Mouse (Mus musculus): ENCODE results near the gene Hoxc11. TPM values are rescaled to one million over a fixed set of nuclear protein-coding genes. Genes with fewer than 3 reads are reported as not detected.

Hoxc11 gene
- polyA plus RNA-seq, 1 experiment from 2014 or later: not detected

DNA sequence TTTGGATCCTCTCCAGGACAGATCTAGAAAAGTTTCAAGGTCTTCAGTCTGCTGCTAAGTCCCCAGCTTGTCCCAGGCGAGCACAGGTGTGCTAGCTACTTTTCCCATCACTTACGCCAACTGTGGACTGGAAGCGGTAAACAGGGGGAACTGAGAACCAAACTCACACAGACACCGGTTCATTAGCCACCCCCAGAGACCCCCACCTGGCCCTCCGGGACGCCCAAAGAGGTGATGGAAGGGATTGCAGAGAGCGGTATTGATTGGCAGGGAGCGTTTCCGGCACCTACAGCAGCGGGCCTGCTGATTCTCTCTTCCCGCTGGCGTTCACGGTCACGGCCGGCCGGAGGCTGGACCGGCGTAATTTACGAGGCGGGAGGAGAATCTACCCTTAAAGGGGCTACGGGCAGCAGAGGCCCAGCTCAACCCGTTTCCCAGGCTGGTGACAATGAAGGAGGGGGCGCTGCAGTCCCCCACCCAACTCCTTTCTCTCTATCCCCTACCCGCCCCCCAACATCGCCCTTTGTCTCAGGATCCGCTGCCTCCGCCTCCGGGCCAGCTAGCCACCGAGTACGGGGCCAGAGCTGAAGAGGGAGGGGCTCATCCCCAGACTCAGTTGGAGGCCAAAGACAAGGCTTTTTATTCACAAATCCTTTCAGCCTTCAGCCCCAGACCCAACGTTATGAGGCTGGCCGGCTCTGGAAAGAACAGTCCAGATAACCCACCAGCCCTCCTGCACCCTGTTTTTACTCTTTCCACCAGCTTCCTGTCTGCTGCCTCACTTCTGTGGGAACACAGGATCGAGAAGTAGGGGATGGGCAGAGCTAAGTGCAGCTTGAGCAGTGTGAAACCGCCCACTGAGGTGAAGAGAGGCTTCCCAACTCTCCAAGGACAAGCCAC lies 14.7 kb upstream of the Hoxc11 start:
- DNase-seq: no peak
- no peaks in the 10 kb centered on the region for H3K36me3 ChIP-seq
- no peak overlapping the region for H3K27ac ChIP-seq
- H3K9ac ChIP-seq: no peak overlapping the region
- WGBS (ENCODE audit: insufficient replicate concordance): 3% methylated on average over 34 of the region's 34 CpGs
- no peak overlapping the region for H3K4me2 ChIP-seq
- H3K4me3 ChIP-seq (replicated peaks): no peak overlapping the region
- H3K4me1 ChIP-seq (replicated peaks): no peaks in the 10 kb centered on the region
- no peaks in the 10 kb centered on the region for H3K9me3 ChIP-seq (replicated peaks)
- H3K27me3 ChIP-seq: peaks cover 100% of the 10 kb centered on the region
- no peak for ATAC-seq (ENCODE audit: low read depth)

DNA sequence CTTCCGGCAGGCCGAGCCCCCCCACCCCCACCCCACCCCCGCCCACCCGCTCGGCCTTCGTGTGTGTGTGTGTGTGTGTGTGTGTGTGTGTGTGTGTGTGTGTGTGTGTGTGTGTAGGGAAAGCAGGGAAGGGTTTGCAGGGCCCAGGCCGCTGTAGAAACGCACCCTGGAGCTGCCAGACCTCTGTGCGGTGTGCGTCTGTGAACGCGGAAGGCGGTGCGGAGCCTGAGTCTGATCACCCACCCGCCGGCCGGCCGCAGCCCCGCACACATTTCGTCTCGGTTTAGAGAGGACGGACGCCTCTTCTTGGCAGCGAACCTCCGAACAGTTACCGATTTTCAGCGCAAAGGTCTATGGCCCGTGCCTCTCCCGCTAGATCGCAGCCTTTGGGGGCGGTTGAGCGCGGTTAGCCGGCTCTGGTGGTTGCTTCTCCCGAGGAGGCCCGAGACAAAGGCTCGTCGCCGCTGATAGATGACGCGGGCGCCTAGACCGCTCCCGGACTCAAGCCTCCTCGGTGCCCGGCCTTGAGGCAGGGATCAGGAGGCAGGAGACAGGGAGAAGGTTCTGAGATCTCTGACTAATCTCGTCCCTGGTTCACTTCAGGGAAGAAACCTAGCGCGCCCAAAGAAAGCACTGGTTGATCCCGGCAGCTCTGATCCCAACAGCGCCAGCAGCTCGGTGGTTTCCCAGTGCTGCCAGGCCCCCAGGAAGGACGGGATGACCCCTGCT lies 11.3 kb upstream of the Hoxc11 start:
- H3K27me3 ChIP-seq: peaks cover 100% of the 10 kb centered on the region
- DNase-seq (no peak), ATAC-seq (ENCODE audit: low read depth) (no peak)
- no peak overlapping the region for H3K4me2 ChIP-seq
- H3K4me3 ChIP-seq (replicated peaks): no peak overlapping the region
- H3K27ac ChIP-seq: no peak overlapping the region
- no peaks in the 10 kb centered on the region for H3K9me3 ChIP-seq (replicated peaks)
- no peaks in the 10 kb centered on the region for H3K4me1 ChIP-seq (replicated peaks)
- H3K9ac ChIP-seq: no peak overlapping the region
- 1% methylated on average over 52 of the region's 53 CpGs for WGBS (ENCODE audit: insufficient replicate concordance)
- no peaks in the 10 kb centered on the region for H3K36me3 ChIP-seq

DNA sequence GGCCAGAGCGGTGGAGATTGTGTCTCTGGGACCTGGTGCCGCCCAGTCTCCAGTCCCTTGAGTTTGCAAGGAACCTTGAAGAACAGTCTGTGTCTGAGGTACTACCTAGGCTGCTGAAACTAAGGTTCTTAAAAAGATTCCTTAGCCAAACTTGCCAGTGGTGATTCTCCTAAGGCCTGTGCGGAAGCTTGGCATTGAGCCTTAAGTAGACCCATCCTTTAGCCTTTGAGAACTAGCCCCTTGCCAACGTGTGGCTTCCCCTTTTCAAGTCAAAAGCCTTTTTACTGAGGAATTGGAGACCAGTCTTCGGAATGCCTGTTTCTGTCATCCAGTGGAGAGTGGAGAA lies 10.8 kb upstream of the Hoxc11 start:
- no peak overlapping the region for H3K4me3 ChIP-seq (replicated peaks)
- no peak for ATAC-seq (ENCODE audit: low read depth)

DNA sequence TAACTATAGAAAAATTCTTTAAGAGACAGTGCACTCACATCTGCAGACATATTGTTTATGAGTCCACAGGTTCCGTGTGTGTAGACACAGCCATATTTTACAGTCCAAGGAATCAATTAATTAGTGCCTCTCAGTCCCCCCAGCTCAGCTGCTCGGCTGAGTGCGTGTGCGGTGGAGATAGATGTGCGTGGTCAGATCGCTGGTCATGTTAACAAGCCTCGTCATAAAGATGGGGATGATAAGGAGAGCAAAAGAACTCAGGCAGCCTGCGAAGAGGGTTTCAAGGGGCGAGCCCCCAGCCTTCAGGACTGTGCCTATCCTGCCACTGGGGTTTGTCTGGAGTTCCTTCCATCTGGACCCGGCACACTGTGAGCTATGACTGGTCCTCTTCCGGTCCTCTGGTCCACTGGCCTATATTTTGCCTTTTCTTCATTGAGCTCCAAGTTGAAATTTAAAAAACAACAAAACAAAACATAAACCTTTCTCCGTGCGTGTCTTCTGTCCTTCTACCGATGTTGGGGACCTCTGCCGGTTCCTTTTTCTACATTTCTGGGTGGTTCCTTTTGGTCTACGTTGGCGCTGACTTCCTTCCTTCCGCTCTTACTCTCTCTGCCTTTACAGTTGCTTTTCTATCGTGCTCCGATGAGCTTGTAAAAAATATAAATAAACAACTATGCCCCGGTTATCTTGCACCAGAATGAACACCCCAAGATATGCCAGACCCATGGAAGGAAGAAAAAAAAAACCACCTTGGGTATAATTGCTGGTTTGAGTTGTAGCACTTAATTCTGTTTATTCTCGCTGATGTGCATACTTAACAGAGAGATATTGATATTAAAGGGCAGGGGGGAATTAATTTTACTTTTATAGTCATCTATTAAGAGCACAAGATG lies 8.8 kb upstream of the Hoxc11 start:
- Histone ChIP-seq H3K4me1 (replicated peaks) (no peaks in the 10 kb centered on the region), H3K4me3 (replicated peaks) (no peak overlapping the region), H3K9ac (no peak overlapping the region), H3K36me3 (no peaks in the 10 kb centered on the region), H3K9me3 (replicated peaks) (no peaks in the 10 kb centered on the region), H3K27ac (no peak overlapping the region), H3K4me2 (no peak overlapping the region), H3K27me3 (peaks cover 100% of the 10 kb centered on the region)
- no peak for DNase-seq
- no peak for ATAC-seq (ENCODE audit: low read depth)
- 7% methylated on average over 22 of the region's 22 CpGs for WGBS (ENCODE audit: insufficient replicate concordance)

More for the DNA sequence above, 10.8 kb upstream of the Hoxc11 start:
- WGBS (ENCODE audit: insufficient replicate concordance): 4% methylated on average over 5 of the region's 5 CpGs
- H3K4me1 ChIP-seq (replicated peaks): no peaks in the 10 kb centered on the region
- H3K36me3 ChIP-seq: no peaks in the 10 kb centered on the region
- peaks cover 100% of the 10 kb centered on the region for H3K27me3 ChIP-seq
- H3K9ac ChIP-seq: no peak overlapping the region
- H3K4me2 ChIP-seq: no peak overlapping the region
- H3K27ac ChIP-seq: no peak overlapping the region
- H3K9me3 ChIP-seq (replicated peaks): no peaks in the 10 kb centered on the region
- DNase-seq: no peak

DNA sequence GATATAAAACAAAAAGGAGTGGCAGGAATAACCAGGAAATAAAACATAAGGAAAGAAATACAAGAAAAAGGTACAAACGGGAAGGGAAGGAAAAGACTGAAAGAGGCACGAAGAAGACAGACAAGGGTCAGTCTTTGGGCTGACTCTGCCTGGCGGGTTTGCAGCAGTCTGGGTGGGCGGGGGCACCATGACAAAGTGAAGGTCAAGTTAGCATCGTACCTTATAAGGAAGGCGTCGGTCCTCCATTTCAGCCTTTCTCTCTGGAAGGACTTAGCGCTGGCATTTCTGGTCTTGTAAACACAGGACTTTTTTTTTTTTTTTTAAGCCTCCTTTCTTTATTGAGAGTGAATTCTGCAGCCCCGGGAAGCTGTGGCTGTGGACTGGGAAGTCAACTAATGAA lies 7.0 kb upstream of the Hoxc11 start:
- Histone ChIP-seq H3K4me2 (no peak overlapping the region), H3K36me3 (no peaks in the 10 kb centered on the region), H3K9me3 (replicated peaks) (no peaks in the 10 kb centered on the region), H3K9ac (no peak overlapping the region), H3K4me1 (replicated peaks) (no peaks in the 10 kb centered on the region), H3K4me3 (replicated peaks) (no peak overlapping the region), H3K27me3 (peaks cover 100% of the 10 kb centered on the region), H3K27ac (no peak overlapping the region)
- DNase-seq (no peak), ATAC-seq (ENCODE audit: low read depth) (no peak)
- WGBS (ENCODE audit: insufficient replicate concordance): 2% methylated on average over 9 of the region's 9 CpGs

DNA sequence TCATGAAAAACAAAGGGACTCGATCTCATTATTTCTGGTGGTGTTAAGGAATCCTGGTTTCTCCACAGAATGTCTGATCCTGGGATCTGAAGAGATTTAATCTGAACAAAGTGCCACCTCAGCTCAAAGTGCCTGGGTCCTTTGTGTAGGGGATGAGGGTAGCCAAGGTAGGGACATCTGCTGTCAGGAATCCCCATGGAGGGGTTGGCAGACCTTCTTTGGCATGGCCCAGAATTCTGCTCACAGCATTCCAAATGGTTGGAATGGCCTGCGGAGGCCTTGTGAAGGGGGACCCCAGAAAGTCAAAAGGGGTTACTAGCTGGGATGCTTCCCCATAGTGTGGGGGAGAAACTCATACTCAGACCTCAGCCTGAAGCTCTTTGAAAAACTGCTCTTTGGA lies 5.4 kb upstream of the Hoxc11 start:
- Histone ChIP-seq H3K9me3 (replicated peaks) (no peaks in the 10 kb centered on the region), H3K9ac (no peak overlapping the region), H3K36me3 (no peaks in the 10 kb centered on the region), H3K4me2 (no peak overlapping the region), H3K27ac (no peak overlapping the region), H3K4me3 (replicated peaks) (no peak overlapping the region), H3K4me1 (replicated peaks) (no peaks in the 10 kb centered on the region), H3K27me3 (peaks cover 100% of the 10 kb centered on the region)
- ATAC-seq (ENCODE audit: low read depth): no peak
- no peak for DNase-seq
- WGBS (ENCODE audit: insufficient replicate concordance): 8% methylated on average over 2 of the region's 2 CpGs

DNA sequence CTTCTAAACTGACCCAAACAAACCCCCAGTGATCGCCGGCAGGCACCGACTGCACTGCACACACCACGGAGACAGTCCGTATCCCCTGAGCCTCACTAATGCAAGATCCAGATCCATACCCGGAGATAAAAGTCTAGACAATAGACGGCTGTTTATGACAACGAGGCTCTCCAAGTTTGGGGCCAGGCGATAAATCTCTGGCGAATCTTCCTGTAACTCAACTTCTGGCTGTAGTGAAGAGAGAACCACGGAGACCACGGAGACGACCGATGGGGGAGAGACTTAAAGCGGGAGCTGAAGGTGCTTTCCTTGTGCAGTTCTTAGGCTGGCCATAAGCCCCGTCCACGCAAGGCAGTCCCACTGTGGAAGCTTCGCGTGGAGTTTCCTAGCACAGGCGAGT lies 4.5 kb upstream of the Hoxc11 start:
- Histone ChIP-seq H3K27ac (no peak overlapping the region), H3K9ac (no peak overlapping the region), H3K4me1 (replicated peaks) (no peaks in the 10 kb centered on the region), H3K9me3 (replicated peaks) (no peaks in the 10 kb centered on the region), H3K4me3 (replicated peaks) (no peak overlapping the region), H3K36me3 (no peaks in the 10 kb centered on the region), H3K27me3 (peaks cover 100% of the 10 kb centered on the region), H3K4me2 (no peak overlapping the region)
- DNase-seq (no peak), ATAC-seq (ENCODE audit: low read depth) (no peak)
- WGBS (ENCODE audit: insufficient replicate concordance): 2% methylated on average over 20 of the region's 20 CpGs

DNA sequence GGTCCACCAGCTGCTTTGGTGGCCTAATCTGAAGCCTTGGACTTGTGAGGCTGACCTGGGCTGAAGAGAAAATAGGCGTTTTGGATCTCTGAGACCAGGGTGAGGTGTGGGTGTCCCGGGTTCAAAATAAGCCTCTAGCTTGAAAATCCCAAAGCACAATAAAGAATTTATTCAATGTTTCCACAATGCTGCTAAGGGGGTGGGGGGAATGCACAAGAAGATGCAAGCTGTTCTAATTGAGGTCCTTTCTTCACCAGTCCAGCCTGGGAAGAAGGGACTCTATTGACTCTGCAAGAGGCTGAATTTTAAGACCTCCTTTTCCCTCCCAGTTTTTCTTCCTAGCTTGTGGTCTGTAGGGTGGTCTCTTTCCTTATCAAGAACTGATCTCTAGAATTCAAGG lies 3.4 kb upstream of the Hoxc11 start:
- peaks cover 100% of the 10 kb centered on the region for H3K27me3 ChIP-seq
- ATAC-seq (ENCODE audit: low read depth) (no peak), DNase-seq (no peak)
- no peak overlapping the region for H3K9ac ChIP-seq
- H3K9me3 ChIP-seq (replicated peaks): no peaks in the 10 kb centered on the region
- H3K4me2 ChIP-seq: no peak overlapping the region
- H3K4me3 ChIP-seq (replicated peaks): no peak overlapping the region
- WGBS (ENCODE audit: insufficient replicate concordance): 7% methylated on average over 2 of the region's 2 CpGs
- H3K36me3 ChIP-seq: no peaks in the 10 kb centered on the region
- no peaks in the 10 kb centered on the region for H3K4me1 ChIP-seq (replicated peaks)
- no peak overlapping the region for H3K27ac ChIP-seq

DNA sequence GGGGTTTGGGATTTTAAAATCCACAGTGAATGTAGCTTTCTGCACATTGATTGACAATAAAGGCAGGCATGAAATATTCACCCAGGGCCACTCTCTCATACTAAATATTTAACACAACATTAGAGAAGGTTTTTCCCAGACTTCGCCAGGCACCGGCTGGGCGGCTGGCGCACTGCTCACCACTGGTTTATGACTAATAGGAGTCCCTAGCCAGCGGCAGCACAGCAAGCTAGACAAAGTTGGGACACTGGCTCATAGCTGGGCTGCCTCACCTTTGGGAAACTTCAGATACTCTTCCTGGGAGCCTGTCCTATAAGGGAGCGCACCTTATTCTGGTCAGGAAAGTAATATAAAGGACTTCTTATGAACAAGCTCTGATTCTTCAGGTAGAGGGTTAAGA lies 666 bp upstream of the Hoxc11 start:
- no peak overlapping the region for H3K27ac ChIP-seq
- ATAC-seq (ENCODE audit: low read depth) (no peak), DNase-seq (no peak)
- H3K36me3 ChIP-seq: no peaks in the 10 kb centered on the region
- H3K27me3 ChIP-seq: peaks cover 100% of the 10 kb centered on the region
- H3K9me3 ChIP-seq (replicated peaks): no peaks in the 10 kb centered on the region
- H3K4me1 ChIP-seq (replicated peaks): no peaks in the 10 kb centered on the region
- H3K9ac ChIP-seq: no peak overlapping the region
- no peak overlapping the region for H3K4me3 ChIP-seq (replicated peaks)
- 9% methylated on average over 6 of the region's 6 CpGs for WGBS (ENCODE audit: insufficient replicate concordance)
- no peak overlapping the region for H3K4me2 ChIP-seq

DNA sequence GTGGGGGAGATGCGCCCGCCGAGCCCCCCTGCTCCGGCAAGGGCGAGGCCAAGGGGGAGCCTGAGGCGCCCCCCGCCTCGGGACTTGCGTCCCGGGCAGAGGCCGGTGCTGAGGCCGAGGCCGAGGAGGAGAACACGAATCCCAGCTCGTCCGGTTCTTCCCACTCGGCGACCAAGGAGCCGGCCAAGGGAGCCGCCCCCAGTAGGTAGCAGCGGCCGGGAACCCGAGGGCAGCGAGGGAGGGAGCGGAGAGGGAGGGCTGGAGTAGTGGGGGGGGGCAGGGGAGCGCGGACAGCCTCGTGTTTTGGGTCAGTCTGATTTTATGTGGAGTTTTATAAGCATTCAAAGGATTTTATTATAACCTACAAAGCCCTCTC lies 768 bp downstream of the Hoxc11 start:
- no peak overlapping the region for H3K4me2 ChIP-seq
- no peak for ATAC-seq (ENCODE audit: low read depth)
- no peak overlapping the region for H3K27ac ChIP-seq
- peaks cover 99% of the 10 kb centered on the region for H3K27me3 ChIP-seq
- H3K9me3 ChIP-seq (replicated peaks): no peaks in the 10 kb centered on the region
- DNase-seq: no peak
- H3K4me1 ChIP-seq (replicated peaks): no peaks in the 10 kb centered on the region
- no peaks in the 10 kb centered on the region for H3K36me3 ChIP-seq
- 2% methylated on average over 28 of the region's 28 CpGs for WGBS (ENCODE audit: insufficient replicate concordance)
- no peak overlapping the region for H3K9ac ChIP-seq
- H3K4me3 ChIP-seq (replicated peaks): no peak overlapping the region
